Mouse (Mus musculus) heart, embryonic 15.5 days (tissue): ENCODE data around the gene Sult2b1. TPM values are rescaled to one million over a fixed set of nuclear protein-coding genes. Genes with fewer than 3 reads are reported as not detected.
A peak's percentile ranks its signal among the peaks of the same experiment; 100 is the strongest.

Source experiments
- ATAC-seq: fragments of 200-750 bp; cut with Nextera tagmentation; replicated peaks from 2 replicates; pipeline ENCODE4 v1.8.0; 2017; ENCODE audit warnings: low read depth, moderate TSS enrichment; ENCODE audit not compliant: insufficient number of reproducible peaks, insufficient read depth, low FRiP score
- H3K27ac ChIP-seq: fragments of 300-500 bp; sonication (generic); 2 replicates; pipeline ENCODE4 v1.5.1; 2015; ENCODE audit warnings: mild to moderate bottlenecking, inconsistent platforms
- H3K27me3 ChIP-seq: fragments of 300-500 bp; sonication (generic); 2 replicates; pipeline ENCODE4 v1.6.1; 2015; ENCODE audit warnings: inconsistent platforms
- H3K36me3 ChIP-seq: fragments of 300-500 bp; sonication (generic); 2 replicates; pipeline ENCODE4 v1.6.1; 2015; ENCODE audit warnings: mild to moderate bottlenecking, inconsistent platforms
- H3K4me1 ChIP-seq: fragments of 300-500 bp; sonication (generic); replicated peaks from 2 replicates; pipeline ENCODE4 v1.6.1; 2015; ENCODE audit warnings: inconsistent platforms
- H3K4me2 ChIP-seq: fragments of 300-500 bp; sonication (generic); 2 replicates; pipeline ENCODE4 v1.6.1; 2015; ENCODE audit warnings: inconsistent platforms, mild to moderate bottlenecking, moderate library complexity
- H3K4me3 ChIP-seq: fragments of 300-500 bp; sonication (generic); 2 replicates; pipeline ENCODE4 v1.5.1; 2015; ENCODE audit warnings: mild to moderate bottlenecking, inconsistent platforms
- H3K9ac ChIP-seq: fragments of 300-500 bp; sonication (generic); 2 replicates; pipeline ENCODE4 v1.6.1; 2015; ENCODE audit warnings: mild to moderate bottlenecking, inconsistent platforms
- H3K9me3 ChIP-seq: fragments of 300-500 bp; sonication (generic); replicated peaks from 2 replicates; pipeline ENCODE4 v1.6.1; 2016; ENCODE audit warnings: inconsistent platforms
- WGBS: fragments of 180-500 bp; shearing (Covaris S2); methylation state at CpG from one replicate; pipeline ENCODE4 v1.1.7; 2015; ENCODE audit warnings: mixed read lengths; 5-methylcytosine and 5-hydroxymethylcytosine counted together
- polyA plus RNA-seq: library from polyadenylated mRNA; unstranded; fragments of >200 nt; fragmentation: Nextera tagmentation; extraction: Ambion mirVana; gene quantifications from 2 replicates; pipeline ENCODE4 v1.2.1, GENCODE M21; 2015

Sult2b1 gene
- polyA plus RNA-seq, 1 experiment from 2014 or later = 0.21 TPM

DNA sequence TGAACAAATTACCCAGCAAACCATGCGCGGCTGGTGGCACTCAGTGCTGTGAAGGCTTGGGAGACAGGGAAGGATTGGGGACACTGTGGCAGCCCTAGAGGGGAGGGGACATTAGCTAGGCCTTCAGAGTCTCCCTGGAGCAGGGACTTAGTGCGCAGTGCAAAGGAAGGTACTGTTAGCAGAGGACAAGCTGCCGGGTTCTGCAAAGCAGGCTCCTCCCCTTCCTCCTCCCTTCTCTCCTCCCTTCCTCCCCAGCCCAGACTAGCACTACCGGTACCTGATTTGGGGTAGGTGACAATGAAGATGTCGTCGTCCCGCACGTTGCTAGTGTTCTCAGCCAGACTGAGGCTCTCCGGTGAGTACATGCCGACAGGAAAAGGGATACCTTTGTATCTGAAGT lies 42.7 kb downstream of the Sult2b1 start:
- H3K36me3 ChIP-seq = no peaks in the 10 kb centered on the region
- peak overlapping the region; percentile 31 for H3K4me3 ChIP-seq
- peak overlapping the region; percentile 53 for H3K4me2 ChIP-seq
- H3K4me1 ChIP-seq = 0 out of 2 replicates have a peak, but pooled peaks cover 4% of the 10 kb centered on the region
- H3K9me3 ChIP-seq = no peaks in the 10 kb centered on the region
- H3K9ac ChIP-seq = peak overlapping the region; percentile 1; the same call in 1 of the 2 replicates
- no peaks in the 10 kb centered on the region for H3K27me3 ChIP-seq
- ATAC-seq = no peak; the same call in 1 of the 2 replicates
- no peak overlapping the region for H3K27ac ChIP-seq
- WGBS = 30% methylated on average over 11 of the region's 11 CpGs

GRCm38 (mm10) chr7:45741308-45741707 lies 43.2 kb downstream of the Sult2b1 start:
- H3K4me3 ChIP-seq = no peak overlapping the region
- peak overlapping the region; percentile 53; the same call in 1 of the 2 replicates for H3K4me2 ChIP-seq
- no peak overlapping the region for H3K9ac ChIP-seq

DNA sequence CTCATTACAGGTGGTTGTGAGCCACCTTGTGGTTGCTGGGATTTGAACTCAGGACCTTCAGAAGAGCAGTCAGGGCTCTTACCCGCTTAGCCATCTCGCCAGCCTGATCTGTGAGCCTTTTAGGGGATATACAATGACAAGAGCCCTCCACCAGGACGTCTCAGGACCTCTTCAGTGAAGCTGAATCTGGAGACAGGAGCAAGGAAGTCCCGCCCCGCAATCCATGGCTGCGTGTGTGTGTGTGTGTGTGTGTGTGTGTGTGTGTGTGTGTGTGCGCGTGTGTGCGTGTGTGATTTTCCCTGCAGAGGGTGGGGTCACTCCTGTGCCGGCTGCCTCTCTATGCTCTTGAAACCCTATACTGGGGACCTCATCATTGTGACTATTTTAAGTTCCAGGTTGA lies 44.6 kb downstream of the Sult2b1 start:
- no peak overlapping the region for H3K4me2 ChIP-seq
- no peaks in the 10 kb centered on the region for H3K9me3 ChIP-seq
- no peaks in the 10 kb centered on the region for H3K36me3 ChIP-seq
- WGBS = 68% methylated on average over 10 of the region's 10 CpGs
- no peak overlapping the region for H3K4me3 ChIP-seq
- no peaks in the 10 kb centered on the region for H3K27me3 ChIP-seq
- H3K4me1 ChIP-seq = 0 out of 2 replicates have a peak, but pooled peaks cover 4% of the 10 kb centered on the region
- H3K27ac ChIP-seq = no peak overlapping the region
- H3K9ac ChIP-seq = no peak overlapping the region
- ATAC-seq = no peak

More at GRCm38 (mm10) chr7:45741308-45741707, 43.2 kb downstream of the Sult2b1 start:
- H3K4me1 ChIP-seq = 0 out of 2 replicates have a peak, but pooled peaks cover 4% of the 10 kb centered on the region
- 75% methylated on average over 12 of the region's 12 CpGs for WGBS
- no peaks in the 10 kb centered on the region for H3K36me3 ChIP-seq
- H3K9me3 ChIP-seq = no peaks in the 10 kb centered on the region
- H3K27me3 ChIP-seq = no peaks in the 10 kb centered on the region
- H3K27ac ChIP-seq = no peak overlapping the region
- ATAC-seq = no peak

DNA sequence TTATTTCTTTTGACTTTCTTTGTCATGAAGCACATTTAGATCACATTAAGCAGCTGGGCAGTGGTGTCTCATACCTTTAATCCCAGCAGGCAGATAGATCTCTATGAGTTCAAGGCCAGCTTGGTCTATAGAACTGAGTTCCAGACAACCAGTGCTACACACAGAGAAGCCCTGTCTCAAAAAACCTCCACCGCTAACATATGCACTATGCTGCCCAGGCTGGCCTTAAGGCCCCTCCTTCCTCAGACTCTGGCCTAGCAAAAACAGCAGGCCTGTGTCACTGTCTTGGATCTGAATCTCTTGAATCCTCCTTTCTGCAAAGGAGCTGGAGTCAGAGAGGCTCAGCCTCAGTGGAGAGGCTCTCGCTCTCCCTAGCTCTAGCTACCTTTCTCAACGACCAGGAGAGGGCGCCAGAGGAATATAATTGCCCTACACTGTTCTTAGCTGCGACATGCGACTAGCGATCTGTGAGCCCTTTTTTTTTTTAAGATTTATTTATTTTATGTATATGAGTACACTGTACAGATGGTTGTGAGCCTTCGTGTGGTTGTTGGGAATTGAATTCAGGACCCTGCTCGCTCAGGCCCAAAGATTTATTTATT lies 45.2 kb downstream of the Sult2b1 start:
- H3K36me3 ChIP-seq = no peaks in the 10 kb centered on the region
- H3K4me3 ChIP-seq = no peak overlapping the region
- H3K27me3 ChIP-seq = no peaks in the 10 kb centered on the region
- H3K27ac ChIP-seq = no peak overlapping the region
- 0 out of 2 replicates have a peak, but pooled peaks cover 4% of the 10 kb centered on the region for H3K4me1 ChIP-seq
- 8% methylated on average over 9 of the region's 9 CpGs for WGBS
- H3K9me3 ChIP-seq = no peaks in the 10 kb centered on the region
- no peak overlapping the region for H3K9ac ChIP-seq
- ATAC-seq = peak; percentile 82; the same call in 1 of the 2 replicates
- H3K4me2 ChIP-seq = no peak overlapping the region

- Histone ChIP-seq H3K9me3 (no peaks in the 10 kb centered on the region), H3K36me3 (no peaks in the 10 kb centered on the region), H3K4me1 (0 out of 2 replicates have a peak, but pooled peaks cover 7% of the 10 kb centered on the region), H3K4me3 (no peak overlapping the region), H3K27me3 (no peaks in the 10 kb centered on the region), H3K27ac (no peak overlapping the region), H3K4me2 (no peak overlapping the region), H3K9ac (no peak overlapping the region)
- WGBS = 75% methylated on average over 5 of the region's 5 CpGs
- no peak for ATAC-seq
Measured at GRCm38 (mm10) chr7:45733477-45733876, 51.0 kb downstream of the Sult2b1 start.

DNA sequence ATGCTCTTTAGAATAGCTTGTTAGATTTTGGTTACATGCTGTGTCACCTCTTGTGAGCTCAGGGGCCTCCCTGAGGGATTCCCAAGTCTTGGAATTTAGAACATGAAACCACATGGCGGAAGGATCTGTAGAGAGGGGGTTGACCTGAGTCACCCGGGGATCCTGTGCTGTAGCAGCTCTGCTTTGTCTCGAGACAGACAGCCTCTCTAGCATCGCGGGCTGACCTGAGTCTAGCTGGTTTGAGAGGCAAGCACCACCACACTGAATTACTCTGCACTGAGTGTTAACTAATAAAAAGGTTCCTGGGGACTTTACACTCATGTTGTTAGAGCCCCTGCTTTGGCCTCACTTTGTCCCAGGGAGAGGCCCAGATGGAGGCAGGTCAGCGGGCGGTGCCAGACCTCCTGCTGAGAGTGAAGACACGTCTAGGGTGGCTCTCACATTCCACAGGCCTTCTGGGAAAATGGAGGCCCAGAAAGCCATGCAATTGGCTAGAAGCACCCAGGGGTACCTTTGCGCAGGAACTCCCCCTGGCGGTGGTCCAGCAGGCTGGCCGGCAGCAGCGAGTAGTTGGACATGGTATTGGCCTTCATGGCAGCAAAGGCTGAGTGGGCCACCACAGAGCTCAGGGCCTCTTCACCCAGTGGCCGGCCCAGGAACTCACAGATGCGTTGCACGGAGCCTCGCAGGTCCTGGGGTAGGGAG lies 53.6 kb downstream of the Sult2b1 start:
- Histone ChIP-seq H3K9ac (no peak overlapping the region), H3K36me3 (0 out of 2 replicates have a peak, but pooled peaks cover 3% of the 10 kb centered on the region), H3K27me3 (no peaks in the 10 kb centered on the region), H3K4me1 (0 out of 2 replicates have a peak, but pooled peaks cover 7% of the 10 kb centered on the region), H3K9me3 (no peaks in the 10 kb centered on the region), H3K4me3 (no peak overlapping the region), H3K4me2 (no peak overlapping the region), H3K27ac (no peak overlapping the region)
- no peak for ATAC-seq
- 19% methylated on average over 16 of the region's 16 CpGs for WGBS

DNA sequence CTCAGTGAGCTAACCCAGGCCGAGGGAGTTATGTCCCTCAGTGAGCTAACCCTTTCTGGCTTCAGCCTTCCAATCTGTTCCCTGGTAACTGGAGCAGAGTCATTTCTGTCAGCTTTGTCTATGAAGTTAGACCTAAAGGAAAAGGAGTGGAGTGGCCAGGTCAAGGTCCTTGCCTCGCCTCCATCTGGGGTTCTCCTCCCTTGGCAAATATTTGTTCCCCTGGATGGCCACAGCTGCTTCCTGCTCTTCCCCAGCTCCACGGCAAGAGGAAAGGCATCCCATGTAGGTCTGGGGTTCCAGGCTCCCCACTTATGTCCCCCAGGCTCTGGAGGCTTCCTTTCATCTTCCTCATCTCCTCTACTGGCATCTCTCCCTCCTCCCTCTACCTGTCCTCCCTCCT lies 56.8 kb downstream of the Sult2b1 start:
- WGBS = 79% methylated on average over 3 of the region's 3 CpGs
- no peak overlapping the region for H3K4me3 ChIP-seq
- H3K4me2 ChIP-seq = no peak overlapping the region
- H3K27me3 ChIP-seq = no peaks in the 10 kb centered on the region
- no peaks in the 10 kb centered on the region for H3K9me3 ChIP-seq
- H3K9ac ChIP-seq = no peak overlapping the region
- ATAC-seq = no peak
- peaks cover 15% of the 10 kb centered on the region; the same call in 1 of the 2 replicates for H3K36me3 ChIP-seq
- no peak overlapping the region for H3K27ac ChIP-seq
- H3K4me1 ChIP-seq = 0 out of 2 replicates have a peak, but pooled peaks cover 7% of the 10 kb centered on the region

- Histone ChIP-seq H3K9me3 (no peaks in the 10 kb centered on the region), H3K4me2 (no peak overlapping the region), H3K27ac (no peak overlapping the region), H3K4me1 (0 out of 2 replicates have a peak, but pooled peaks cover 7% of the 10 kb centered on the region), H3K4me3 (no peak overlapping the region), H3K9ac (no peak overlapping the region), H3K36me3 (peaks cover 15% of the 10 kb centered on the region; the same call in 1 of the 2 replicates), H3K27me3 (no peaks in the 10 kb centered on the region)
- ATAC-seq = no peak
- 86% methylated on average over 10 of the region's 10 CpGs for WGBS
Measured at GRCm38 (mm10) chr7:45726419-45726818, 58.0 kb downstream of the Sult2b1 start.

DNA sequence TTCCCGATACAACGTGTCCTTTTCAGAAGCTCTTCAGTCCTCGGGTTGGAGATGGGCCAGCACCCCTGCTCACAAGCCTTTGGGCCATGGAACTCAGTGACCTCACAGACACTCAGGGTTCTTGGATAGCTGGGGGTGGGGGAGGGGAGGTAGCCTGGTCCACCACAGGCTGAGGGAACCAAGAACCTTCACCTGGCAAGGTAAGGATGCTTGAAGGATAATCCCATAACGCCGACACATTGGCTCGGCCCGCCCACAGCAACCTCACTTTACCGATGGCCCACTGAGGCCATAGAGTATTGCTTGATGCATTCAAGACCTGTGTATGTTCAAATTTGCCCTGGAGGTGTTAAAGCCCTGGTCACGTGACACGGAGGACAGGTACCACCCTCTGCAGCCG lies 58.8 kb downstream of the Sult2b1 start, which contains the start of gene Spaca4:
Gene Spaca4 (minus strand): TSS at position 101 of the 400 bp plus-strand sequence.
- Histone ChIP-seq H3K9ac (no peak within 1 kb of the TSS), H3K27ac (no peak within 1 kb of the TSS), H3K36me3 (peaks cover 21% of the 10 kb centered on the region), H3K4me2 (no peak within 1 kb of the TSS), H3K9me3 (no peaks in the 10 kb centered on the region), H3K27me3 (no peaks in the 10 kb centered on the region), H3K4me3 (no peak within 1 kb of the TSS), H3K4me1 (0 out of 2 replicates have a peak, but pooled peaks cover 1% of the 10 kb centered on the region)
- ATAC-seq = no peak
- WGBS = 94% methylated on average over 11 of the region's 11 CpGs

DNA sequence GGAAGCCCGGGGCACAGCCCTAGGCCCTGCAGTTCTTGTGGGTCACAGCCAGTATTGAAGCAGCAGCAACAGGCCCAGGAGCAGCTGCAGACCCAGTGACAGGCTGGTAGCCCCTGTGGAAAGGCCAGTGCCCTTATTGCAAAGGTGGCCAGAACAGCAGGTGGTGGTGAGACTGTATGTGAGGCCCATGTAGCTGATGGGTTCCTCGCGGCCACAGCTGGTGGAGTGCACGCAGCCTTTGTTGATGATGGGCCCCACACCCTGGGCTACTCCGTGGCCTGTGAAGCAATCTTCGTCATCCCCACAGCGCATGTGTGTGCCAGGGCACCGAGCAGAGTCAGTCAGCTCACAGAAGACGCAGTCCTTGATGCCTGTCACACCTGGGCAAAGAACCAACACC lies 59.3 kb downstream of the Sult2b1 start:
- WGBS = 84% methylated on average over 9 of the region's 9 CpGs
- no peak overlapping the region for H3K9ac ChIP-seq
- peaks cover 27% of the 10 kb centered on the region for H3K36me3 ChIP-seq
- H3K27me3 ChIP-seq = no peaks in the 10 kb centered on the region
- no peak overlapping the region for H3K27ac ChIP-seq
- no peak overlapping the region for H3K4me3 ChIP-seq
- H3K4me2 ChIP-seq = no peak overlapping the region
- no peaks in the 10 kb centered on the region for H3K9me3 ChIP-seq
- no peaks in the 10 kb centered on the region for H3K4me1 ChIP-seq
- no peak for ATAC-seq

DNA sequence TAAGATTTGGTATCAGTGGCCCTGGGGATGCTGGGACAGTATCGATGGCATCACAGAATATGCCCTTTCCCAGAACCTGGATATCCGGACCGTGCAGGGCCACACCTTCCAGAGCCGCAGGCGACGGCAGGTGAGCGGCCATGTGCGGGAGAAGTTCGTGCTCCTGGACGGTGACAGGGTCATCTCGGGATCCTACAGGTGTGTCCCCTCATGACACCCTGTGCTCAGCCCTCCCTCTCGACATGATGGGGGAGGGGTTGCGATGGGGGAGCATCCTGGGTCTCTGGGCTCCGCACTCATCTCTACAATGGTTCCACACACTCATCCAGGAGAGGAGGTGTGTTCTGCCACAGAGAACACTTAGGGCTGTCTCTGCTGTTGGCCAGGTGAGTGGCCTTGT lies 60.7 kb downstream of the Sult2b1 start:
- no peak overlapping the region for H3K9ac ChIP-seq
- H3K9me3 ChIP-seq = no peaks in the 10 kb centered on the region
- H3K4me2 ChIP-seq = no peak overlapping the region
- peaks cover 12% of the 10 kb centered on the region for H3K4me1 ChIP-seq
- H3K27ac ChIP-seq = no peak overlapping the region
- no peaks in the 10 kb centered on the region for H3K27me3 ChIP-seq
- H3K4me3 ChIP-seq = no peak overlapping the region
- WGBS = 90% methylated on average over 14 of the region's 14 CpGs
- H3K36me3 ChIP-seq = peaks cover 33% of the 10 kb centered on the region
- ATAC-seq = no peak
